ENCODE assay signal across 28 mouse cellular contexts in the genomic region with DNA sequence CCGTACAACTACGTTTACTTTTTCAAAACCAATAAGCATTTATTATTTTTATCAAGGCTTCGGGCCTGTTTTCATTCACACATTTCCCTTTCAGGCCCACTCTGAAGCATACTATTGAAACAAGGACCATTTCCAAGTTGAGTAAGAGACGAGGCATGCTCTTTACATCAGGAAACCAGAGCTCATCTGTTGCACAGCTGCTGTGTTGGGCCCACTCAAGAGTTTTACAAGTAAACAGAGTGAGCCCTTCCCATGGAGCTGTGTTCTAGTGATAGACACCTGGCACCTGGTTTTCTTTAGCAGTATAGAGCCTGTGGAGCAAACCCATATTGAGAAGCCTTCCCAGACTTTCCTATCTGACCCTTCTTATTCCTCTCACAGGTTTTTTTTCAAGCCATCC.
DNase-seq lines count a peak whose midpoint lies in the region; ATAC-seq and TF ChIP-seq lines count a peak whose summit lies in the region.
"Had no signal": no experiment of that assay in that cellular context is flagged by ENCODE, and none has a peak within 500 bp of the region (broad histone marks: within the 10 kb centered on the region; RNA-seq: fewer than 3 reads in every experiment).

No protein-coding gene starts in this region.

- H3K27ac ChIP-seq in heart, postnatal 0 days (ENCODE audit: low read depth): peak overlapping the region; percentile 43; the same call in 1 of the 2 replicates
- no peak overlapping the region for H3K27ac ChIP-seq in heart, embryonic 12.5 days (ENCODE audit: poor library complexity, severe bottlenecking)
- 0 out of 2 replicates have a peak overlapping the region, but pooled peaks have one; percentile 14 for H3K27ac ChIP-seq in limb, embryonic 14.5 days (replicated peaks; ENCODE audit: low read depth, low read length)
- H3K27ac ChIP-seq in midbrain, embryonic 16.5 days (ENCODE audit: low read length): no peak overlapping the region
- H3K27ac ChIP-seq: embryonic facial prominence, embryonic 13.5 days; forebrain, embryonic 10.5 days; forebrain, embryonic 13.5 days; hindbrain, embryonic 10.5 days; hindbrain, embryonic 13.5 days had no signal

- H3K4me2 ChIP-seq in heart, postnatal 0 days (ENCODE audit: low read depth, low read length): no peak overlapping the region
- H3K4me2 ChIP-seq in heart, embryonic 12.5 days: no peak overlapping the region
- no peak overlapping the region for H3K4me2 ChIP-seq in limb, embryonic 14.5 days (replicated peaks; ENCODE audit: low read depth, low read length, severe bottlenecking)
- no peak overlapping the region for H3K4me2 ChIP-seq in midbrain, embryonic 16.5 days (ENCODE audit: low read length)
- H3K4me2 ChIP-seq: embryonic facial prominence, embryonic 13.5 days; forebrain, embryonic 13.5 days; hindbrain, embryonic 13.5 days had no signal

- H3K27me3 ChIP-seq in heart, postnatal 0 days (ENCODE audit: control insufficient read depth, insufficient read depth, low read length): no peaks in the 10 kb centered on the region
- H3K27me3 ChIP-seq in heart, embryonic 12.5 days (replicated peaks): no peaks in the 10 kb centered on the region
- H3K27me3 ChIP-seq in limb, embryonic 14.5 days (ENCODE audit: control insufficient read depth, insufficient read depth, low read length): no peaks in the 10 kb centered on the region
- H3K27me3 ChIP-seq in midbrain, embryonic 16.5 days (ENCODE audit: control insufficient read depth, insufficient read depth, low read depth, low read length): no peaks in the 10 kb centered on the region
- H3K27me3 ChIP-seq: CH12.LX; embryonic facial prominence, embryonic 13.5 days; forebrain, embryonic 13.5 days; hindbrain, embryonic 13.5 days; Patski had no signal

- H3K36me3 ChIP-seq in heart, postnatal 0 days (replicated peaks; ENCODE audit: control insufficient read depth, insufficient read depth, low read length): no peaks in the 10 kb centered on the region
- H3K36me3 ChIP-seq in heart, embryonic 12.5 days: no peaks in the 10 kb centered on the region
- no peaks in the 10 kb centered on the region for H3K36me3 ChIP-seq in limb, embryonic 14.5 days (ENCODE audit: control insufficient read depth, insufficient read depth, low read length)
- H3K36me3 ChIP-seq in midbrain, embryonic 16.5 days (ENCODE audit: control insufficient read depth, insufficient read depth, low read length): no peaks in the 10 kb centered on the region
- H3K36me3 ChIP-seq: embryonic facial prominence, embryonic 13.5 days; forebrain, embryonic 10.5 days; G1E; hindbrain, embryonic 10.5 days; hindbrain, embryonic 13.5 days had no signal

- no peak for TF ChIP-seq POLR2A in limb, embryonic 14.5 days (IDR thresholded peaks at IDR 0.05; ENCODE audit: borderline replicate concordance, extremely low read depth, insufficient read depth, insufficient read length)

- ATAC-seq in heart, postnatal 0 days (ENCODE audit: insufficient read depth, low read depth): no peak
- ATAC-seq in heart, embryonic 12.5 days (ENCODE audit: insufficient number of reproducible peaks, low FRiP score): no peak
- ATAC-seq in limb, embryonic 14.5 days (ENCODE audit: low FRiP score, low read depth): no peak
- no peak for ATAC-seq in midbrain, embryonic 16.5 days
- ATAC-seq: forebrain, embryonic 13.5 days; forebrain, postnatal 0 days; hindbrain, embryonic 16.5 days; Patski had no signal

- 82% methylated on average over 4 of the region's 4 CpGs for WGBS in heart, postnatal 0 days
- 84% methylated on average over 4 of the region's 4 CpGs for WGBS in heart, embryonic 12.5 days
- 58% methylated on average over 4 of the region's 4 CpGs for whole genome bisulfite sequencing in limb, embryonic 14.5 days
- WGBS in midbrain, embryonic 16.5 days: 94% methylated on average over 4 of the region's 4 CpGs

- no peaks in the 10 kb centered on the region for H3K9me3 ChIP-seq in heart, postnatal 0 days (replicated peaks; ENCODE audit: control insufficient read depth, low read length)
- no peaks in the 10 kb centered on the region for H3K9me3 ChIP-seq in heart, embryonic 12.5 days (replicated peaks)
- H3K9me3 ChIP-seq in limb, embryonic 14.5 days (ENCODE audit: control insufficient read depth, low read length): no peaks in the 10 kb centered on the region
- no peaks in the 10 kb centered on the region for H3K9me3 ChIP-seq in midbrain, embryonic 16.5 days (replicated peaks; ENCODE audit: control insufficient read depth, low read length, poor library complexity, severe bottlenecking)
- H3K9me3 ChIP-seq: embryonic facial prominence, embryonic 13.5 days; forebrain, embryonic 10.5 days; forebrain, embryonic 13.5 days; hindbrain, embryonic 10.5 days; hindbrain, embryonic 13.5 days had no signal

- H3K4me3 ChIP-seq in heart, postnatal 0 days (ENCODE audit: low read depth, low read length): no peak overlapping the region
- no peak overlapping the region for H3K4me3 ChIP-seq in heart, embryonic 12.5 days
- no peak overlapping the region for H3K4me3 ChIP-seq in limb, embryonic 14.5 days (replicated peaks; ENCODE audit: low read length)
- H3K4me3 ChIP-seq in midbrain, embryonic 16.5 days (ENCODE audit: low read depth, low read length): no peak overlapping the region
- H3K4me3 ChIP-seq: embryonic facial prominence, embryonic 13.5 days; forebrain, embryonic 10.5 days; forebrain, embryonic 13.5 days; hindbrain, embryonic 10.5 days; hindbrain, embryonic 13.5 days had no signal

- no peaks in the 10 kb centered on the region for H3K4me1 ChIP-seq in heart, postnatal 0 days (ENCODE audit: control insufficient read depth, insufficient read depth)
- H3K4me1 ChIP-seq in heart, embryonic 12.5 days (replicated peaks): no peaks in the 10 kb centered on the region
- peaks cover 6% of the 10 kb centered on the region; the same call in 1 of the 2 replicates for H3K4me1 ChIP-seq in limb, embryonic 14.5 days (ENCODE audit: control insufficient read depth, insufficient read depth, low read length)
- H3K4me1 ChIP-seq in midbrain, embryonic 16.5 days (ENCODE audit: control insufficient read depth, insufficient read depth, low read length): no peaks in the 10 kb centered on the region
- H3K4me1 ChIP-seq: forebrain, embryonic 13.5 days; hindbrain, embryonic 10.5 days; hindbrain, embryonic 13.5 days had no signal

- DNase-seq in heart, postnatal 0 days (ENCODE audit: low spot score): no peak
- peak; percentile 55 for DNase-seq in limb, embryonic 14.5 days (ENCODE audit: low spot score)
- peak; percentile 76 for DNase-seq in thymus, postnatal 0 days (ENCODE audit: low spot score)
- peak; percentile 52 for DNase-seq in thymus, postnatal 25 days
- no peak for DNase-seq in spleen, adult 12 weeks (ENCODE audit: low spot score)
- no peak for DNase-seq in frontal cortex, adult 2 months (ENCODE audit: extremely low spot score in 1 of 2, low spot score in 1 of 2)
- DNase-seq: adrenal gland, postnatal 10 days; adrenal gland, postnatal 36 days; B cell, adult 2 months; cerebellum, adult 18-20 months; cerebellum, adult 9-10 months; cerebellum, postnatal 14 days; forebrain, postnatal 0 days; gastrocnemius, postnatal 25 days; heart, adult 18-20 months; heart, postnatal 10 days; heart, postnatal 36 days had no signal

- TF ChIP-seq CTCF in heart, postnatal 0 days (IDR thresholded peaks at IDR 0.05; ENCODE audit: low read depth): no peak

- no peak overlapping the region for H3K9ac ChIP-seq in heart, postnatal 0 days (replicated peaks; ENCODE audit: low read depth, low read length)
- H3K9ac ChIP-seq in heart, embryonic 12.5 days: no peak overlapping the region
- H3K9ac ChIP-seq in limb, embryonic 14.5 days (ENCODE audit: low read depth, low read length, severe bottlenecking): no peak overlapping the region
- H3K9ac ChIP-seq in midbrain, embryonic 16.5 days (ENCODE audit: low read depth, low read length): no peak overlapping the region
- H3K9ac ChIP-seq: embryonic facial prominence, embryonic 13.5 days; forebrain, embryonic 13.5 days; forebrain, postnatal 0 days; hindbrain, embryonic 13.5 days had no signal

- no peak for TF ChIP-seq EP300 in heart, postnatal 0 days (IDR thresholded peaks at IDR 0.05; ENCODE audit: low read depth)

Comparison
In these comparisons a context has a peak if more than half of its experiments do, and no peak if none do; other contexts are left out.
1. H3K27ac ChIP-seq: peak in heart, postnatal 0 days (single experiment) and limb, embryonic 14.5 days (single experiment); none in heart, embryonic 12.5 days (single experiment) and midbrain, embryonic 16.5 days (single experiment).
2. DNase-seq: peak in limb, embryonic 14.5 days (single experiment), thymus, postnatal 0 days (single experiment) and thymus, postnatal 25 days (single experiment); none in heart, postnatal 0 days (single experiment), spleen, adult 12 weeks (single experiment) and frontal cortex, adult 2 months (0 of 2).